Mouse (Mus musculus): ENCODE results near the gene Smad3. TPM values are rescaled to one million over a fixed set of nuclear protein-coding genes. Genes with fewer than 3 reads are reported as not detected.

The Smad3 gene
- polyA plus RNA-seq, 1 experiment, result not detected

DNA sequence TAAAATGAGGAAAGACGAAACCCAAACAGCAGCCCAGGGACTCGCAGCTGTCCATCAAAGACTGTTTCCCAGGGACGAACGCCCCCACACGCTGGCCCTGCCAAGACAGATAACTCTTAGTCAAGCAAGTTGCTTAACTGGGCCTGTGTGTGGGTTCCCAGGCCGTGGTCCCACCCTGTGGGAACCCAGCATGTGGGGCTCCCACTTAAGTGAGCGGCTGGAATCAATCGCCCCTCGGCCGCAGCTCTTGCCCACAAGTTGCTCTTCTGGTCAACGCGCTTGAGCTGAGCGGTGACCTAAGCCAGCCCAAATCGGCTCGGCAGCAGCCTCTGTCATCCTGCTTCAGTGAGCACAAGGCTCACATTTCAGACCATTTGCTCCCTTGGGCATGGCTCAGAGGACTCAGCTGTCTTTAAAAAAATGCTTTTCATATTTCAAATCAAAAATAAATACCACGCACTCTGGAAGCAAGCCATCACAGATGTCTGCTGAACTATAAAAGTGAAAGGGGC is 55.2 kb downstream of the Smad3 start:
- WGBS, result 84% methylated on average over 16 of the region's 16 CpGs
- Histone ChIP-seq H3K4me3 (ENCODE audit: insufficient read depth, low read depth, low read length) (no peak overlapping the region), H3K27ac (ENCODE audit: insufficient read depth, low read depth, low read length) (no peak overlapping the region), H3K4me1 (ENCODE audit: control insufficient read depth, insufficient read depth, low read length) (peaks cover 28% of the 10 kb centered on the region)
- TF ChIP-seq CTCF (IDR thresholded peaks at IDR 0.05; ENCODE audit: insufficient read depth, low read depth, low read length) (no peak), POLR2A (IDR thresholded peaks at IDR 0.05; ENCODE audit: insufficient read depth, low read depth, low read length) (no peak)

DNA sequence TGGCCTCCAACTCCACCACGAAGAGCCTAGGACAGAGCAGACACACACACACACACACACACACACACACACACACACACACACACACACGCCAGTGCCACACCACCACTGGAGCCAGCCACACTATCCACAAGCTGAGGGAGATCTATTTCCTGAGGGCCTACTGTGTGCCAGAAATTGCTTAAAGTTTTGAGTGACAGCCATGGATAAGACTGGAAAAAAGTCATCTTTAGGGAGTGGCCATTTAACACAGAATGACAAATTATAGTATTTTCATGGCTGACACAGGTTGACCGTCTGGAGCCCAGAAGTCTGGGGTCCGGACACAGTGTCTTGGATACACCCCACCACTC is 55.9 kb downstream of the Smad3 start:
- WGBS, result 93% methylated on average over 4 of the region's 4 CpGs

GRCm38 (mm10) chr9:63701258-63701956 is 56.4 kb downstream of the Smad3 start:
- peaks cover 30% of the 10 kb centered on the region for H3K4me1 ChIP-seq (ENCODE audit: control insufficient read depth, insufficient read depth, low read length)
- 77% methylated on average over 10 of the region's 10 CpGs for WGBS
- TF ChIP-seq POLR2A (IDR thresholded peaks at IDR 0.05; ENCODE audit: insufficient read depth, low read depth, low read length) (no peak), CTCF (IDR thresholded peaks at IDR 0.05; ENCODE audit: insufficient read depth, low read depth, low read length) (no peak)
- H3K4me3 ChIP-seq (ENCODE audit: insufficient read depth, low read depth, low read length), result no peak overlapping the region
- H3K27ac ChIP-seq (ENCODE audit: insufficient read depth, low read depth, low read length), result no peak overlapping the region

More for the DNA sequence above, 55.9 kb downstream of the Smad3 start:
- Histone ChIP-seq H3K27ac (ENCODE audit: insufficient read depth, low read depth, low read length) (no peak overlapping the region), H3K4me1 (ENCODE audit: control insufficient read depth, insufficient read depth, low read length) (peaks cover 31% of the 10 kb centered on the region), H3K4me3 (ENCODE audit: insufficient read depth, low read depth, low read length) (no peak overlapping the region)
- TF ChIP-seq POLR2A (IDR thresholded peaks at IDR 0.05; ENCODE audit: insufficient read depth, low read depth, low read length) (no peak), CTCF (IDR thresholded peaks at IDR 0.05; ENCODE audit: insufficient read depth, low read depth, low read length) (no peak)

GRCm38 (mm10) chr9:63699145-63699544 is 58.6 kb downstream of the Smad3 start:
- 69% methylated on average over 4 of the region's 4 CpGs for WGBS
- Histone ChIP-seq H3K27ac (ENCODE audit: insufficient read depth, low read depth, low read length) (no peak overlapping the region), H3K4me1 (ENCODE audit: control insufficient read depth, insufficient read depth, low read length) (peaks cover 21% of the 10 kb centered on the region), H3K4me3 (ENCODE audit: insufficient read depth, low read depth, low read length) (no peak overlapping the region)
- TF ChIP-seq POLR2A (IDR thresholded peaks at IDR 0.05; ENCODE audit: insufficient read depth, low read depth, low read length) (no peak), CTCF (IDR thresholded peaks at IDR 0.05; ENCODE audit: insufficient read depth, low read depth, low read length) (no peak)

GRCm38 (mm10) chr9:63698320-63699045 is 59.3 kb downstream of the Smad3 start:
- peaks cover 21% of the 10 kb centered on the region for H3K4me1 ChIP-seq (ENCODE audit: control insufficient read depth, insufficient read depth, low read length)
- H3K4me3 ChIP-seq (ENCODE audit: insufficient read depth, low read depth, low read length), result no peak overlapping the region
- TF ChIP-seq POLR2A (IDR thresholded peaks at IDR 0.05; ENCODE audit: insufficient read depth, low read depth, low read length) (no peak), CTCF (IDR thresholded peaks at IDR 0.05; ENCODE audit: insufficient read depth, low read depth, low read length) (no peak)
- H3K27ac ChIP-seq (ENCODE audit: insufficient read depth, low read depth, low read length), result no peak overlapping the region
- 64% methylated on average over 7 of the region's 7 CpGs for WGBS

DNA sequence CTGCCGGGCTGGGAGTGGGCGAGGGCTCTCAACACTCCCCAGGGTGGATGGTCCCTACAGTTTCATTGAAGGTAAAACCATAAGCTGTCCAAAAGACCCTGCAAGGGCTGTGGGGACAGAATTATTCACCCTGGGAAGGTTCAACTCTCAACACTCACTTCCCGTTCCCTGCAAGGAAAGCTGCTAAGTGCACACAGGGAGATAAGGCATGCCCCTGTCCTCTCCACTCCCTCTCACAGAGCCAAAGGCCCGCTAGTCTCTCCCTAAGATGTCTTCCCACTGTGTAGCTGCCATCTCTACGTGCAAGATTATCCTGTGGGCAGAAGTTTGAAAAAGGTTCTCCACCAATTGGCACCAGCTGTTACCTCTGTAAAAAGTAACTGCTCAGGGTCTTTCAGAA is 60.2 kb downstream of the Smad3 start:
- no peak for TF ChIP-seq POLR2A (IDR thresholded peaks at IDR 0.05; ENCODE audit: insufficient read depth, low read depth, low read length)
- TF ChIP-seq CTCF (IDR thresholded peaks at IDR 0.05; ENCODE audit: insufficient read depth, low read depth, low read length), result no peak

DNA sequence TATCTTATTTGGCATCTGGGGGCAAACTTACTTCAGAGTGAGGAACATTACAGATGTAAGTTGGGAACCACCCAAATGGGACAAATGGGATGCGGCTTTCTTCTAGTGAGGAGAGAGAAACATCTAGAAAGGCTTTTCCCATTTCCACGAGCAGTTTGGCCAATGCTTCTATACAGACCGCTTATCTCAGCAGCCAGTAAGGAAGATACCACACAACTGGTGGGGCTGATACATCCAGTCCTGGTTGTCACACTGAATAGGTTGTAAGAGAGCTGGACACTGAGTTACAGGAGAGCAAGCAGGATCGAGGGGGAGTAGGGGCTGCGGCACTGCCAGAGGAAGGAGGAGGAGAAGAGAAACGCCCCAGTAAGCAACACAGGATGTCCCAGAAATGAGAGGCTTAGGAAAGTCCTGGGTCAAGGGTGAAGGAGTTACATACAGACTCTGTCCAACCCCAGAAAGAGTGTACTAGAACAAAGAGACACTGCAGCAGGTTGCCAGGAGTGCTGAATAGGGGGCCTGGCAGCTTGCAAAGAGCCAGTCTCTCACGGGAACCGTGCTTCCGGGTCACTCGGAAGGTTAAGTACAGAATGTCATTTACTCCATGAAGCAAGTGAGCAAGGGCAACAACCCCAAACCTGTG is 61.2 kb downstream of the Smad3 start:
- Histone ChIP-seq H3K27ac (ENCODE audit: insufficient read depth, low read depth, low read length) (no peak overlapping the region), H3K4me1 (ENCODE audit: control insufficient read depth, insufficient read depth, low read length) (peaks cover 22% of the 10 kb centered on the region), H3K4me3 (ENCODE audit: insufficient read depth, low read depth, low read length) (no peak overlapping the region)
- WGBS, result 69% methylated on average over 10 of the region's 10 CpGs
- TF ChIP-seq CTCF (IDR thresholded peaks at IDR 0.05; ENCODE audit: insufficient read depth, low read depth, low read length) (no peak), POLR2A (IDR thresholded peaks at IDR 0.05; ENCODE audit: insufficient read depth, low read depth, low read length) (no peak)

More for the DNA sequence above, 60.2 kb downstream of the Smad3 start:
- Histone ChIP-seq H3K27ac (ENCODE audit: insufficient read depth, low read depth, low read length) (no peak overlapping the region), H3K4me1 (ENCODE audit: control insufficient read depth, insufficient read depth, low read length) (peaks cover 21% of the 10 kb centered on the region), H3K4me3 (ENCODE audit: insufficient read depth, low read depth, low read length) (no peak overlapping the region)
- 74% methylated on average over 5 of the region's 5 CpGs for WGBS

- WGBS, result 75% methylated on average over 2 of the region's 2 CpGs
- peaks cover 11% of the 10 kb centered on the region for H3K4me1 ChIP-seq (ENCODE audit: control insufficient read depth, insufficient read depth, low read length)
These were observed 65.8 kb downstream of the Smad3 start for GRCm38 (mm10) chr9:63691960-63692359.

DNA sequence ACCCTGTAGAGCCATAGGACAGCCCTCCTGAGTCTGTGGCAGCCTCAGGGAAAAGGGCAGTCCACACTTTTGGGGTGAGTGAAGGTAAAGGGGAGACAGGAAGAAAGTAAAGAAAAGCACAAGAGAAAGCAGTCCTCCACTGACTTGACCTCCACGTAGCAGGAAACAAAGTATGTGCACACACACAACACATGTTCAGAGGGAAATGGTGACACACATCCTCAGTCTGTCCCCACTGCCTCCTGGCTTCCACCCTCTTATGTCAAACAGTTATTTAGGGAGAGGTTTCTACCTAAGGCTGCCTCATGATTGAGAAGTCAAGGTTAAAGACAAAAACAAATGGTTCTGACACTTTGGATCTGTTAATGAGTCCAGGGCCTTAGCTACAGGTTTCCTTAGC is 67.3 kb downstream of the Smad3 start:
- no peak overlapping the region for H3K27ac ChIP-seq (ENCODE audit: insufficient read depth, low read depth, low read length)
- 93% methylated on average over 1 of the region's 1 CpGs for WGBS
- peaks cover 7% of the 10 kb centered on the region; the same call in 1 of the 2 replicates for H3K4me1 ChIP-seq (ENCODE audit: control insufficient read depth, insufficient read depth, low read length)
- no peak for TF ChIP-seq POLR2A (IDR thresholded peaks at IDR 0.05; ENCODE audit: insufficient read depth, low read depth, low read length)
- TF ChIP-seq CTCF (IDR thresholded peaks at IDR 0.05; ENCODE audit: insufficient read depth, low read depth, low read length), result no peak
- no peak overlapping the region for H3K4me3 ChIP-seq (ENCODE audit: insufficient read depth, low read depth, low read length)

More at GRCm38 (mm10) chr9:63691960-63692359, 65.8 kb downstream of the Smad3 start:
- TF ChIP-seq POLR2A (IDR thresholded peaks at IDR 0.05; ENCODE audit: insufficient read depth, low read depth, low read length) (no peak), CTCF (IDR thresholded peaks at IDR 0.05; ENCODE audit: insufficient read depth, low read depth, low read length) (no peak)
- Histone ChIP-seq H3K4me3 (ENCODE audit: insufficient read depth, low read depth, low read length) (no peak overlapping the region), H3K27ac (ENCODE audit: insufficient read depth, low read depth, low read length) (no peak overlapping the region)
